ENCODE assay signal across 8 mouse cellular contexts in the genomic region with DNA sequence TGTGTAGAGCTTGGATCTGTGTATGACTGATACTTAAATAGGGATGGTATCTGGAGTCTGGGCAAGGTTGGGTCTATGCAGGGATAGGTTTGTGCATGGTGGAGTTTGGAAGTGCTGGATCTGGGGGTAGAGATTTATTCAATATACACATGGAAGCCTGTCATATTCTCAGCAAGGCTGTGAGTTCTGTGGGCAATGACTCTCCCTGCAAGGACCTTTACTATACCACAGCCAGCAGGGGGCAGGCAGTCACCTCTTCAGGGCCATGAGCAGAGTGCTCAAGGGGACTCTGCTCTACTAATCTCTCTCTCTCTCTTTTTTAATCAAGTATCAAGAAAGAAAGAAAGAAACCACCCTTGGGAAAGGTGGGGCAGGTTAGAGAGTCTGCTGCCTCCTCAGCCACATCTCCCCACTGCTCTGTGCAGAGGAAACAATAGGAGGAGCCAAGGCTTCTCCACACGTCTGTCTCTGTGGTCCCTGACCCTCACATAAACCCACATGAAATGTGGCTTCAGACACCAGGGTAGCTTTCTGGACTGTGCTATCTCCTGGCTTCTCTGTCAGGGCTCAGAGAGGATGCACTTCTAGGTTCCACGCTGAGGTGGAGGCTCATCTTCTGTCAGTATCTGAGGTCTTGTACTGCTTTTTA. TPM values are rescaled to one million over a fixed set of nuclear protein-coding genes. Genes with fewer than 3 reads are reported as not detected.
DNase-seq lines count a peak whose midpoint lies in the region; ATAC-seq lines count a peak whose summit lies in the region.

No protein-coding gene starts in this region.

- no peaks in the 10 kb centered on the region for H3K9me3 ChIP-seq in forebrain, embryonic 12.5 days
- no peaks in the 10 kb centered on the region for H3K9me3 ChIP-seq in hindbrain, embryonic 15.5 days

- no peaks in the 10 kb centered on the region for H3K4me1 ChIP-seq in forebrain, embryonic 12.5 days
- H3K4me1 ChIP-seq in hindbrain, embryonic 15.5 days (replicated peaks) = no peaks in the 10 kb centered on the region

- H3K36me3 ChIP-seq in forebrain, embryonic 12.5 days (replicated peaks) = no peaks in the 10 kb centered on the region
- no peaks in the 10 kb centered on the region for H3K36me3 ChIP-seq in hindbrain, embryonic 15.5 days

- H3K27me3 ChIP-seq in forebrain, embryonic 12.5 days = no peaks in the 10 kb centered on the region
- no peaks in the 10 kb centered on the region for H3K27me3 ChIP-seq in hindbrain, embryonic 15.5 days

- ATAC-seq in cerebellum, adult (ENCODE audit: insufficient number of reproducible peaks, low FRiP score, low TSS enrichment) = peak; percentile 65
- peak; percentile 63; the same call in 1 of the 2 replicates for ATAC-seq in forebrain, embryonic 12.5 days (ENCODE audit: low FRiP score)
- ATAC-seq in hindbrain, embryonic 15.5 days (ENCODE audit: low FRiP score, low read depth) = peak; percentile 77; the same call in 1 of the 2 replicates
- peak; percentile 75 for ATAC-seq in megakaryocyte, adult 5-6 weeks (ENCODE audit: poor library complexity, severe bottlenecking)

- H3K9ac ChIP-seq in forebrain, embryonic 12.5 days = no peak overlapping the region
- H3K9ac ChIP-seq in hindbrain, embryonic 15.5 days = no peak overlapping the region

- H3K27ac ChIP-seq in forebrain, embryonic 12.5 days = no peak overlapping the region
- H3K27ac ChIP-seq in hindbrain, embryonic 15.5 days (replicated peaks) = no peak overlapping the region

- no peak overlapping the region for H3K4me2 ChIP-seq in forebrain, embryonic 12.5 days
- no peak overlapping the region for H3K4me2 ChIP-seq in hindbrain, embryonic 15.5 days

- 21% methylated on average over 2 of the region's 2 CpGs for WGBS in forebrain, embryonic 12.5 days
- WGBS in hindbrain, embryonic 15.5 days = 46% methylated on average over 2 of the region's 2 CpGs

- no peak overlapping the region for H3K4me3 ChIP-seq in forebrain, embryonic 12.5 days (replicated peaks)
- H3K4me3 ChIP-seq in hindbrain, embryonic 15.5 days = no peak overlapping the region

- DNase-seq in cerebellum, adult 9-11 months = no peak
- DNase-seq in brain, adult 2 months (ENCODE audit: low read depth, low spot score) = peak; percentile 84
- peak; percentile 34 for DNase-seq in left cerebral cortex, adult 11 months (ENCODE audit: low spot score)
- peak; percentile 70 for DNase-seq in right cerebral cortex, postnatal 4 days

RNA-seq across cellular contexts. Expression of gene Slc9a3, which starts 24.4 kb away (rescaled TPM):
- polyA plus RNA-seq in forebrain, embryonic 12.5 days (2016; fragmentation: Nextera tagmentation; extraction: Ambion mirVana) = not detected in 2 replicates
- polyA plus RNA-seq in hindbrain, embryonic 15.5 days (2015; fragmentation: Nextera tagmentation; extraction: Ambion mirVana) = 0.10 and 0.24 TPM in 2 replicates
- total RNA-seq in megakaryocyte, adult 5-6 weeks (2015) = not detected in 2 replicates
- not detected in 2 replicates for total RNA-seq in megakaryocyte, adult 5-6 weeks (2017)

RNA-seq across cellular contexts. Expression of gene Cep72, which starts 34.7 kb away (rescaled TPM):
- 19.1 and 24.8 TPM in 2 replicates for polyA plus RNA-seq in forebrain, embryonic 12.5 days (2016; fragmentation: Nextera tagmentation; extraction: Ambion mirVana)
- 6.5 and 7.8 TPM in 2 replicates for polyA plus RNA-seq in hindbrain, embryonic 15.5 days (2015; fragmentation: Nextera tagmentation; extraction: Ambion mirVana)
- total RNA-seq in megakaryocyte, adult 5-6 weeks (2015) = 7.6 and 8.2 TPM in 2 replicates
- 8.9 and 15.7 TPM in 2 replicates for total RNA-seq in megakaryocyte, adult 5-6 weeks (2017)
